Mouse (Mus musculus) stomach, postnatal 0 days (tissue): ENCODE data around the gene Gsg1. TPM values are rescaled to one million over a fixed set of nuclear protein-coding genes. Genes with fewer than 3 reads are reported as not detected.

Experiments
- ATAC-seq: fragments of 200-750 bp; cut with Nextera tagmentation; 2 replicates; pipeline ENCODE4 v1.8.0; 2017; ENCODE audit not compliant: low FRiP score, low TSS enrichment
- DNase-seq: peaks from one replicate; pipeline ENCODE4 v3.0.0-alpha.2; 2016; ENCODE audit warnings: low spot score
- H3K27ac ChIP-seq: fragments of 300-500 bp; sonication (generic); replicated peaks from 2 replicates; pipeline ENCODE4 v1.5.1; 2014; ENCODE audit warnings: mild to moderate bottlenecking, control low read depth
- H3K27me3 ChIP-seq: fragments of 300-500 bp; sonication (generic); 2 replicates; pipeline ENCODE4 v1.6.1; 2014; ENCODE audit warnings: low read length; ENCODE audit not compliant: control insufficient read depth, insufficient read depth
- H3K36me3 ChIP-seq: fragments of 300-500 bp; sonication (generic); 2 replicates; pipeline ENCODE4 v1.6.1; 2014; ENCODE audit warnings: low read length, mixed read lengths; ENCODE audit not compliant: control insufficient read depth, insufficient read depth
- H3K4me1 ChIP-seq: fragments of 300-500 bp; sonication (generic); replicated peaks from 2 replicates; pipeline ENCODE4 v1.6.1; 2014; ENCODE audit warnings: antibody characterized with exemption; ENCODE audit not compliant: control insufficient read depth, insufficient read depth
- H3K4me2 ChIP-seq: fragments of 300-500 bp; sonication (generic); replicated peaks from 2 replicates; pipeline ENCODE4 v1.6.1; 2014; ENCODE audit warnings: low read depth, mild to moderate bottlenecking, control low read depth, moderate library complexity
- H3K4me3 ChIP-seq: fragments of 300-500 bp; sonication (generic); 2 replicates; pipeline ENCODE4 v1.5.1; 2014; ENCODE audit warnings: low read depth, low read length, control low read depth
- H3K9ac ChIP-seq: fragments of 300-500 bp; sonication (generic); 2 replicates; pipeline ENCODE4 v1.6.1; 2014; ENCODE audit warnings: mild to moderate bottlenecking, low read length, control low read depth, mixed read lengths
- H3K9me3 ChIP-seq: fragments of 300-500 bp; sonication (generic); 2 replicates; pipeline ENCODE4 v1.6.1; 2016; ENCODE audit warnings: low read length; ENCODE audit not compliant: control insufficient read depth
- CTCF ChIP-seq: IDR thresholded peaks from 2 replicates; pipeline ENCODE4 v1.5.1; 2016; ENCODE audit warnings: antibody characterized with exemption, low read depth, mild to moderate bottlenecking, moderate library complexity
- EP300 ChIP-seq: optimal IDR thresholded peaks from 2 replicates; pipeline ENCODE3; 2016; ENCODE audit warnings: antibody characterized with exemption
- WGBS: fragments of 180-500 bp; shearing (Covaris S2); extraction: QIAGEN DNeasy Blood & Tissue Kit; methylation state at CpG from one replicate; pipeline ENCODE4 v1.1.7; 2014; 5-methylcytosine and 5-hydroxymethylcytosine counted together
- polyA plus RNA-seq: library from polyadenylated mRNA; unstranded; fragments of >200 nt; fragmentation: Nextera tagmentation; extraction: Ambion mirVana; gene quantifications from 2 replicates; pipeline ENCODE4 v1.2.1, GENCODE M21; 2015

Gsg1 gene
- polyA plus RNA-seq, 1 experiment from 2014 or later = 0.50 TPM

GRCm38 (mm10) chr6:135212666-135213065 is 41.5 kb downstream of the Gsg1 start:
- no peak for TF ChIP-seq EP300
- TF ChIP-seq CTCF = no peak
- WGBS = 70% methylated on average over 2 of the region's 2 CpGs
- Histone ChIP-seq H3K4me3 (no peak overlapping the region), H3K9ac (no peak overlapping the region), H3K27ac (no peak overlapping the region), H3K4me2 (no peak overlapping the region), H3K4me1 (no peaks in the 10 kb centered on the region), H3K36me3 (peaks cover 6% of the 10 kb centered on the region; the same call in 1 of the 2 replicates), H3K27me3 (no peaks in the 10 kb centered on the region), H3K9me3 (no peaks in the 10 kb centered on the region)
- DNase-seq (no peak), ATAC-seq (no peak)

- 65% methylated on average over 7 of the region's 7 CpGs for WGBS
- H3K27ac ChIP-seq = no peak overlapping the region
- H3K4me1 ChIP-seq = no peaks in the 10 kb centered on the region
- H3K36me3 ChIP-seq = peaks cover 8% of the 10 kb centered on the region; the same call in 1 of the 2 replicates
- ATAC-seq (peak; percentile 38; the same call in 1 of the 2 replicates), DNase-seq (no peak)
- H3K9ac ChIP-seq = no peak overlapping the region
- H3K9me3 ChIP-seq = no peaks in the 10 kb centered on the region
- no peak overlapping the region for H3K4me3 ChIP-seq
- TF ChIP-seq EP300 (no peak), CTCF (no peak)
- H3K4me2 ChIP-seq = no peak overlapping the region
- H3K27me3 ChIP-seq = no peaks in the 10 kb centered on the region
These were observed 43.0 kb downstream of the Gsg1 start for GRCm38 (mm10) chr6:135211169-135211568.

- no peak overlapping the region for H3K9ac ChIP-seq
- H3K4me3 ChIP-seq = no peak overlapping the region
- H3K4me1 ChIP-seq = no peaks in the 10 kb centered on the region
- DNase-seq = no peak
- no peak overlapping the region for H3K4me2 ChIP-seq
- 78% methylated on average over 8 of the region's 8 CpGs for WGBS
- H3K9me3 ChIP-seq = no peaks in the 10 kb centered on the region
- H3K27me3 ChIP-seq = no peaks in the 10 kb centered on the region
- ATAC-seq = no peak
- TF ChIP-seq EP300 = no peak
- no peak for TF ChIP-seq CTCF
- no peak overlapping the region for H3K27ac ChIP-seq
- H3K36me3 ChIP-seq = peaks cover 2% of the 10 kb centered on the region; the same call in 1 of the 2 replicates
These were observed 47.2 kb downstream of the Gsg1 start for GRCm38 (mm10) chr6:135206909-135207308.

DNA sequence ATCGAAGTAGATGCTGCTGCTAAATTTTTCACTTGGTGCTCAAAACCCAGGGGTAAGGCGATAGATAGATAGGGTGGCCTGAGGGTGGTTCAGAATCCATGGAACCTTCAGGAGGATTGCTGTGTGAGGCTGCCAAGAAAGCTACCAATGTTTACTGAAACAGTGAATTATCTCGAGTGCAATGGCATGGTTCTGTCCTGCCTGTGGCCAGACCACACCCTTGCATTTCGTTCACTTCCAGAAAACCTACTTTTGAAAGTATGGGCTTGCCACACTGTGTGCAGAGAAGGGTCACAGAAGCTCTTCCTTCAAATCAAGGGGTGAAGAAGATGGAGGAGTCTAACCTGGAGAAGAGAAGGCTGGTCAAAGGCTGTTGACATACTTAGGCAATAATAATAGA is 48.3 kb downstream of the Gsg1 start:
- Histone ChIP-seq H3K27me3 (no peaks in the 10 kb centered on the region), H3K9me3 (no peaks in the 10 kb centered on the region), H3K4me3 (no peak overlapping the region), H3K4me1 (no peaks in the 10 kb centered on the region), H3K4me2 (no peak overlapping the region), H3K36me3 (peaks cover 2% of the 10 kb centered on the region; the same call in 1 of the 2 replicates), H3K9ac (no peak overlapping the region), H3K27ac (no peak overlapping the region)
- TF ChIP-seq EP300 (no peak), CTCF (no peak)
- ATAC-seq (no peak), DNase-seq (no peak)
- WGBS = 56% methylated on average over 4 of the region's 4 CpGs

DNA sequence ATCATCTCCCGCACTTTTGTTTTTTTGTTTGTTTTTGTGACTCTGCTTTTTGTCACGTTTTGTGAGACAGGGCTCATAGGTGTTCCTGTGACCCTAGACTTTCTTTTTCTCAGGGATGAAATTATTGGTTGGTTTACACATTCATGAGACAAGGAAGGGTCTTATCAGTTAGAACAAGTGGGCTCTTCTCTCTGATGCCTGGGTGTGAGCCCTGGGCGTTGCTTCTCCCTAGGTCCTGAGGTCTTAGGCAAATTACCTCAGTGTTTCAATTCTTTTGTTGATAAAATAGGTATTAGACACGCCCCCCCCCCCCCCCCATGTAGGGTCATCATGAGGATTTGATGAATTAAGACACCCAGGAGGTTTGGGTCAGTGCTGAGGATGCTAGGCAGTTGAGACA is 49.3 kb downstream of the Gsg1 start:
- Histone ChIP-seq H3K4me3 (no peak overlapping the region), H3K9me3 (no peaks in the 10 kb centered on the region), H3K27me3 (no peaks in the 10 kb centered on the region), H3K9ac (no peak overlapping the region), H3K27ac (no peak overlapping the region), H3K4me1 (0 out of 2 replicates have a peak, but pooled peaks cover 2% of the 10 kb centered on the region), H3K36me3 (peaks cover 2% of the 10 kb centered on the region; the same call in 1 of the 2 replicates), H3K4me2 (no peak overlapping the region)
- DNase-seq (no peak), ATAC-seq (no peak)
- 78% methylated on average over 4 of the region's 4 CpGs for WGBS
- no peak for TF ChIP-seq EP300
- TF ChIP-seq CTCF = no peak

- 0 out of 2 replicates have a peak, but pooled peaks cover 2% of the 10 kb centered on the region for H3K4me1 ChIP-seq
- no peak overlapping the region for H3K27ac ChIP-seq
- H3K4me2 ChIP-seq = no peak overlapping the region
- peaks cover 2% of the 10 kb centered on the region; the same call in 1 of the 2 replicates for H3K36me3 ChIP-seq
- ATAC-seq (no peak), DNase-seq (no peak)
- H3K9ac ChIP-seq = no peak overlapping the region
- H3K4me3 ChIP-seq = no peak overlapping the region
- TF ChIP-seq EP300 = no peak
- TF ChIP-seq CTCF = no peak
- 58% methylated on average over 6 of the region's 6 CpGs for WGBS
- no peaks in the 10 kb centered on the region for H3K27me3 ChIP-seq
- H3K9me3 ChIP-seq = no peaks in the 10 kb centered on the region
These were observed 50.4 kb downstream of the Gsg1 start for GRCm38 (mm10) chr6:135203737-135204136.
